Mouse (Mus musculus): ENCODE results near the gene Asic2. TPM values are rescaled to one million over a fixed set of nuclear protein-coding genes. Genes with fewer than 3 reads are reported as not detected.

Asic2 gene
- polyA plus RNA-seq, 1 experiment from 2014 or later: 0.35 TPM

- Histone ChIP-seq H3K27me3 (peaks cover 6% of the 10 kb centered on the region; the same call in 1 of the 2 replicates), H3K9ac (no peak overlapping the region), H3K9me3 (replicated peaks) (no peaks in the 10 kb centered on the region), H3K36me3 (no peaks in the 10 kb centered on the region), H3K4me3 (replicated peaks) (no peak overlapping the region), H3K4me1 (no peaks in the 10 kb centered on the region), H3K4me2 (replicated peaks) (no peak overlapping the region), H3K27ac (replicated peaks) (no peak overlapping the region)
- ATAC-seq (ENCODE audit: insufficient number of reproducible peaks, low FRiP score, low TSS enrichment, low read depth): no peak
- 7% methylated on average over 7 of the region's 7 CpGs for WGBS
Observed at GRCm38 (mm10) chr11:80889336-80890063, 1078.8 kb downstream of the Asic2 start.

GRCm38 (mm10) chr11:80887021-80887420 lies 1081.2 kb downstream of the Asic2 start:
- peaks cover 6% of the 10 kb centered on the region; the same call in 1 of the 2 replicates for H3K27me3 ChIP-seq
- ATAC-seq (ENCODE audit: insufficient number of reproducible peaks, low FRiP score, low TSS enrichment, low read depth): no peak
- 47% methylated on average over 3 of the region's 3 CpGs for whole genome bisulfite sequencing

DNA sequence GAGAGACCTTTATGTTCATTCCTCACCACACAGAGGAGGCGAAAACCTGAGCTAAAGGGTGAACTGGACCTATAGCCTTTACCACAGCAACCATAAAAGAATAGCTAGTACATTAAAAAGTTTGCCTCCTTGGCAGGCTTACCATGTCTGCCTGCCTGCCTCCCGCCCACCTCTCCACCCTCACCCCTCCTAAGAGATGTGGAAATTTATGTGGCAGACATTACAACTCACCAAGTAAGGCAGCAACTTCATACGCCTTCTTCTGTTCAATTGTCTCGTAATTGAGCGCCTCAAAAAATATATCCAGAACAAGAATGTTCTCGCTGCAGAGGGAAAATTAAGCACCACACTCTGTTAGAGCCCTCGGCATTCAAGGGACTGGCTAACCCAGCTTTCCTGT lies 1081.9 kb downstream of the Asic2 start:
- H3K4me2 ChIP-seq (replicated peaks): no peak overlapping the region
- H3K36me3 ChIP-seq: no peaks in the 10 kb centered on the region
- no peaks in the 10 kb centered on the region for H3K9me3 ChIP-seq (replicated peaks)
- no peaks in the 10 kb centered on the region for H3K4me1 ChIP-seq
- H3K4me3 ChIP-seq (replicated peaks): no peak overlapping the region
- H3K9ac ChIP-seq: no peak overlapping the region
- 68% methylated on average over 7 of the region's 7 CpGs for WGBS
- ATAC-seq (ENCODE audit: insufficient number of reproducible peaks, low FRiP score, low TSS enrichment, low read depth): no peak
- H3K27me3 ChIP-seq: peaks cover 6% of the 10 kb centered on the region; the same call in 1 of the 2 replicates
- no peak overlapping the region for H3K27ac ChIP-seq (replicated peaks)

More at GRCm38 (mm10) chr11:80887021-80887420, 1081.2 kb downstream of the Asic2 start:
- Histone ChIP-seq H3K4me1 (no peaks in the 10 kb centered on the region), H3K36me3 (no peaks in the 10 kb centered on the region), H3K9ac (no peak overlapping the region), H3K4me3 (replicated peaks) (no peak overlapping the region), H3K4me2 (replicated peaks) (no peak overlapping the region), H3K9me3 (replicated peaks) (no peaks in the 10 kb centered on the region), H3K27ac (replicated peaks) (no peak overlapping the region)

DNA sequence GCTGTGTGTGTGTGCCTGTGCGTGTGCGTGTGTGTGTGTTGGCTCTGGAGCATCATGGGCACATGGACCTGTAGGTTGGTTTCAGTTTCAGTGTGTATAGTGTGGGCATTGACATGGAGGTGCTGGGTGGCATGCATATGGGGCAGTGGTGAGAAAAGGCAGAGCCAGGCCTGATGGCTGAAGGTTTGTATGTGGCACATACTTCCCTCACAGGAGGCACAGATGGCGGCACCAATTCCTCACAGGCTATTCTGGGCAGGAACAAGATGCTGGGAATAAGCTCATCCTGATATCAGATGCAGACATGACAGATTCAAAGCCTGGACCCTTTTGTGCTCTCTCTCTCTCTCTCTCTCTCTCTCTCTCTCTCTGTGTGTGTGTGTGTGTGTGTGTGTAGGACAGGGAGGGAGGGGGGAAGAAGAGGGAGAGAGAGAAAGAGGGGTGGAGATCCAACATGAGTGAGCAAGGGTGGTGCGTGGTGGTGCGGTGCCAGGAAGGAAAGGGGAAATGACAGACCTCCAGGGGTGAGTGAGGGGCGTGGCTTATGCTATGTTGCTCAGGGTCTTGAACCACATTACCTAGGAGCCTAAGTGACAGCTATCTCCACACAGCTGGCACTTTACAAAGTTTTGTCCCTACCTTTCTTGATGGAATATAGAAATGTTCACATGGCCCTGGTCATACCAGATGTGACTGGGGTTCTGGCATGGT lies 1083.6 kb downstream of the Asic2 start:
- Histone ChIP-seq H3K9me3 (replicated peaks) (no peaks in the 10 kb centered on the region), H3K27ac (replicated peaks) (no peak overlapping the region), H3K4me3 (replicated peaks) (no peak overlapping the region), H3K9ac (no peak overlapping the region), H3K27me3 (peaks cover 1% of the 10 kb centered on the region; the same call in 1 of the 2 replicates), H3K36me3 (no peaks in the 10 kb centered on the region), H3K4me2 (replicated peaks) (no peak overlapping the region), H3K4me1 (no peaks in the 10 kb centered on the region)
- ATAC-seq (ENCODE audit: insufficient number of reproducible peaks, low FRiP score, low TSS enrichment, low read depth): no peak
- 68% methylated on average over 6 of the region's 6 CpGs for WGBS

DNA sequence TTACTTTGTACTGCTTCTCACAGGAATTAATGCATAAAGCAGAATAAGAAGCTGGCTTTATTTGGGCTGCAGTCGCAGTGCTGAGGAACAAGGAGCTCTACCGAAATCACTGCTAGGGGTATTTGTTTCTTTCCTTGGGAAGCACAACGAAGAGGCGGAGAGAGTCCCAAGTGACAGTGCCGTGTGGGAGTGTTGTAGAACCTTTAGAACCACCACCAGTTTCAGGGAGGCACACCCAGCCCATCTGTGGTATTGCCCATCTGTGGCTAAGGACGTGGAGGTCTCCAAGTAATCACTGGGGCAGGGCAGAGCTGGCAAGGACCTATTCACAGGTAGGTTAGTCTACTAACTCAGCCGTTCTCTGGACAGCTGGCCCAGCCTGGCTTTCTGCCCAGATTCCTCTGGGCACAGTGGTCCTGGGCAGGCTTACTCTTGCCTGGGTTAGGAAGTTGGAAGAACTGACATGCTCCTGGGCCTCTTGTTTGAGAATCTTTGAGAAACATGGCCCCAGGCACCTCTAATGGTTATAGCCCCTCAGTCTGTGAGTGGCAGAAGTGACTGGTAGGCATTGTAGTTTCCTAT lies 1085.9 kb downstream of the Asic2 start:
- H3K36me3 ChIP-seq: no peaks in the 10 kb centered on the region
- no peaks in the 10 kb centered on the region for H3K9me3 ChIP-seq (replicated peaks)
- no peak overlapping the region for H3K4me3 ChIP-seq (replicated peaks)
- no peak overlapping the region for H3K9ac ChIP-seq
- 80% methylated on average over 7 of the region's 7 CpGs for WGBS
- no peaks in the 10 kb centered on the region for H3K27me3 ChIP-seq
- H3K4me2 ChIP-seq (replicated peaks): no peak overlapping the region
- no peak for ATAC-seq (ENCODE audit: insufficient number of reproducible peaks, low FRiP score, low TSS enrichment, low read depth)
- H3K4me1 ChIP-seq: 0 out of 2 replicates have a peak, but pooled peaks cover 3% of the 10 kb centered on the region
- no peak overlapping the region for H3K27ac ChIP-seq (replicated peaks)

DNA sequence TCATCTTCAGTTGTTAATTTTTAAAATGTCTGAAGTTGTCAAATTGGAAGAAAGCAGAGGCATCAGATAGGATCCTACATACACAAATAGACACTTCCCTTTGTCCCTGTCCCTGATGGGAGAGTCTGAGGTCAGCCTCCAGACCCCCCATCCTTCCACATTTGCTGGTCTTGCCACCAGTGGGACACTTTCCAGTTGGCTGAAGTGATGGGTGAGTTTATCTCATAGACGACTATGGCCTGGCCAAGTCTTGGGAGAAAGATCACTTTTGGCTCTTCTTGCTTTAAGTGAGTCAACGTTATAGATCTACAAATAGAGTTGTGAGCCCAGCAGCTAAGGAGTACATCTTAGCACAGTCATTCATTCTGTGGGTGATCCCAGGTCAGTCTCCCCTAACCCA lies 1090.2 kb downstream of the Asic2 start:
- no peaks in the 10 kb centered on the region for H3K9me3 ChIP-seq (replicated peaks)
- H3K27ac ChIP-seq (replicated peaks): no peak overlapping the region
- H3K9ac ChIP-seq: no peak overlapping the region
- H3K4me3 ChIP-seq (replicated peaks): no peak overlapping the region
- H3K36me3 ChIP-seq: no peaks in the 10 kb centered on the region
- H3K27me3 ChIP-seq: no peaks in the 10 kb centered on the region
- WGBS: 83% methylated on average over 2 of the region's 2 CpGs
- H3K4me2 ChIP-seq (replicated peaks): no peak overlapping the region
- ATAC-seq (ENCODE audit: insufficient number of reproducible peaks, low FRiP score, low TSS enrichment, low read depth): no peak
- H3K4me1 ChIP-seq: peaks cover 8% of the 10 kb centered on the region; the same call in 1 of the 2 replicates

DNA sequence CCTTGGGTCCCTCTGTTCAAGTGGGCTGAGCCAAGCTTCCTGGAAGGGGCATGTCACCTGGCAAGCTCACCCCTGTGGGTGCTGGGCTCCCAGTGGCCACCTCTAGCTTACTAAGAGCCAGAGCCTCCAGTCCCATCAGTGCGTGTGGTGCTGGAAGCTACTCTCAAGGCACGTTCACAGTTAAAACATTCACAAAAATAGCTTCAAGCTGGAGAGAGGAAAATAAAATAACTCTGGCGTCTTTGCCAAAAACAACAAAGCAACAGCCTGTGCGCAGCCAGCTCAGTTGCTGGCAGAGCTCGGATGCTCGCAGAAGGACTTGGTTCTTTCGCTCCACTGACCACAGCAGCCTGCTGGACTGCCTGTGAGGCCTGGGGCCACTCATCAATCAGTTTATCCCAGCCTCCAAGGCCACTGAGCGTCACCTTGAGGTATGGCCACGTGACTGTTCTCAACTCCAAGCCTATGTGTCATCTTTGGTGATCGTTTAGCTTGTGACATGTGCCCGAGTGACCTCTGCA lies 1091.1 kb downstream of the Asic2 start:
- no peaks in the 10 kb centered on the region for H3K36me3 ChIP-seq
- H3K27ac ChIP-seq (replicated peaks): peak overlapping the region; percentile 40; the same call in 1 of the 2 replicates
- H3K4me3 ChIP-seq (replicated peaks): no peak overlapping the region
- WGBS: 41% methylated on average over 11 of the region's 11 CpGs
- ATAC-seq (ENCODE audit: insufficient number of reproducible peaks, low FRiP score, low TSS enrichment, low read depth): no peak
- H3K9me3 ChIP-seq (replicated peaks): no peaks in the 10 kb centered on the region
- H3K27me3 ChIP-seq: no peaks in the 10 kb centered on the region
- H3K4me2 ChIP-seq (replicated peaks): no peak overlapping the region
- no peak overlapping the region for H3K9ac ChIP-seq
- peaks cover 8% of the 10 kb centered on the region; the same call in 1 of the 2 replicates for H3K4me1 ChIP-seq

DNA sequence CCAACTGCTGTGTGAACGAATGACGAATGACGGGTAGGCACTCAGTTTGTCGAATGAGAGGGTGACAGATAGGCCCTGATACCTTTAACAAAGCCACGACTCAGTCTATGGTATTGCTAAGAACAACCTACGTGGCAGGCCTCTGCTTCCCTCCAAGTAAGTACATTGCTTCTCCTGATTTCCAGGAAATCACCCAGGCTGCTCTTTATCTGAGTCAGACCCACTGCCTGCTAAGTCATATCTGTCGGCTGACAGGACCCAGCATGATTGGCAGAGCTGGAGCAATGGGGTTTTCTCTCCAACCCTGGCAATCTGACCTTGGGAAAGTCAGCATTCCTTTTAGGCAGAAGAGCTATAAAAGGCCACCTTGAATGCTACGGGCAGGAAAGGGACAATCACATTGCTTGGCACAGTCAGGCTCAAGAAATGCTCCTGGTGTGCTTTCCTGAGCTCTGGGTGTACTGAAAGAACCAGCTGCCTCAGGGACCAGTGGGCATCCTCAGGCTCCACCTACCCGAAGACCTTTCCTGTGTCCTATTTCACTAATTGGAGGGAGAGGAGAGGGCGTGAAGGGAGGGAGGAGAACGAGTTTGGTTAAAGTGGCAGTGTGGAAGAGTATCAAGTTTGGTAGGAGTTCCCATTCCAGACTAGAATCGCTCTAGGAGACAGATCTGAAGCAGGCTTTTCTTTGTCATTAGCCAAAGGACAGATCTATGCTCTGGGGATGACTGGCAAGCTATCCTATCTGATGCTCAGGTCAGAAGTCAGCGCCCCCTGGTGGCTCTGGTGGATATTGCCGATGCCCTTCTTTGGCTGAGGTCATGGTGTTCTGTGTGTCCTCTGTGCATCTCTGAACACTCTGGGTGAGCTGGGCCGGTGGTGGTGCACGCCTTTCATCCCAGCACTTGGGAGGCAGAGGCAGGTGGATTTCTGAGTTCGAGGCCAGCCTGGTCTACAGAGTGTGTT lies 1095.5 kb downstream of the Asic2 start:
- Histone ChIP-seq H3K4me2 (replicated peaks) (no peak overlapping the region), H3K9ac (no peak overlapping the region), H3K27ac (replicated peaks) (no peak overlapping the region), H3K9me3 (replicated peaks) (no peaks in the 10 kb centered on the region), H3K27me3 (no peaks in the 10 kb centered on the region), H3K36me3 (no peaks in the 10 kb centered on the region), H3K4me3 (replicated peaks) (no peak overlapping the region), H3K4me1 (peaks cover 8% of the 10 kb centered on the region; the same call in 1 of the 2 replicates)
- no peak for ATAC-seq (ENCODE audit: insufficient number of reproducible peaks, low FRiP score, low TSS enrichment, low read depth)
- WGBS: 58% methylated on average over 17 of the region's 17 CpGs

- no peak for ATAC-seq (ENCODE audit: insufficient number of reproducible peaks, low FRiP score, low TSS enrichment, low read depth)
- H3K9me3 ChIP-seq (replicated peaks): no peaks in the 10 kb centered on the region
- 82% methylated on average over 1 of the region's 1 CpGs for WGBS
Observed at GRCm38 (mm10) chr11:80868039-80868438, 1100.2 kb downstream of the Asic2 start.

DNA sequence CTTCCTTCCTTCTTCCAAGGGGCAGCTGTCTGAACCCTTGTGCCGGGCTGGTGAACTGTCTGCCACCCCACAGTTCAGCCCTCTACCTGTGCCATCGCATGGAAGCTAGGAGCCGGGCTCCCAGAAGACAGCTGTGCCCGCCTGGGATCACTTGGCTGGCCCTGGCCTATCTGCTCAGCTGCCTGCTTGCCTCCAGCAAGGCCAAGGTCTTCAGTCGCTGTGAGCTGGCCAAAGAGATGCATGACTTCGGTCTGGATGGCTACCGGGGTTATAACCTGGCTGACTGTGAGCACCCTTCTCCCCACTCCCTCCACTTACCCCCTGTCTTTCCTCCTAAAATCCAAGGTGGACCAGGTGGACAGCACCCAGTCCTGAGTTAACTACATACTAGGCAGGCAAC lies 1105.3 kb downstream of the Asic2 start:
- no peak overlapping the region for H3K4me3 ChIP-seq (replicated peaks)
- H3K27me3 ChIP-seq: no peaks in the 10 kb centered on the region
- no peak for ATAC-seq (ENCODE audit: insufficient number of reproducible peaks, low FRiP score, low TSS enrichment, low read depth)
- H3K27ac ChIP-seq (replicated peaks): no peak overlapping the region
- WGBS: 89% methylated on average over 7 of the region's 7 CpGs
- no peaks in the 10 kb centered on the region for H3K36me3 ChIP-seq
- H3K4me2 ChIP-seq (replicated peaks): no peak overlapping the region
- no peak overlapping the region for H3K9ac ChIP-seq
- no peaks in the 10 kb centered on the region for H3K9me3 ChIP-seq (replicated peaks)
- no peaks in the 10 kb centered on the region for H3K4me1 ChIP-seq

More at GRCm38 (mm10) chr11:80868039-80868438, 1100.2 kb downstream of the Asic2 start:
- H3K27ac ChIP-seq (replicated peaks): no peak overlapping the region
- no peaks in the 10 kb centered on the region for H3K27me3 ChIP-seq
- no peaks in the 10 kb centered on the region for H3K4me1 ChIP-seq
- no peaks in the 10 kb centered on the region for H3K36me3 ChIP-seq
- H3K4me3 ChIP-seq (replicated peaks): no peak overlapping the region
- H3K9ac ChIP-seq: no peak overlapping the region
- H3K4me2 ChIP-seq (replicated peaks): no peak overlapping the region
